Mouse (Mus musculus): Measurements from ENCODE around the gene Mtfr1l. TPM values are rescaled to one million over a fixed set of nuclear protein-coding genes. Genes with fewer than 3 reads are reported as not detected.

The Mtfr1l gene
- polyA plus RNA-seq, 1 experiment from 2014 or later: 167 TPM

- Histone ChIP-seq H3K9me3 (replicated peaks; ENCODE audit: control insufficient read depth, low read length) (no peaks in the 10 kb centered on the region), H3K4me1 (ENCODE audit: control insufficient read depth, insufficient read depth, low read length) (no peaks in the 10 kb centered on the region), H3K27me3 (ENCODE audit: control insufficient read depth, insufficient read depth, low read length) (no peaks in the 10 kb centered on the region), H3K9ac (ENCODE audit: low read length) (no peak overlapping the region), H3K4me2 (ENCODE audit: low read depth, low read length) (no peak overlapping the region), H3K4me3 (ENCODE audit: low read length) (no peak overlapping the region), H3K27ac (ENCODE audit: low read length) (no peak overlapping the region), H3K36me3 (ENCODE audit: control insufficient read depth, insufficient read depth) (no peaks in the 10 kb centered on the region)
- ATAC-seq (replicated peaks; ENCODE audit: extremely low read depth, insufficient read depth, low FRiP score): no peak
- 64% methylated on average over 6 of the region's 6 CpGs for WGBS
Observed at GRCm38 (mm10) chr4:134483078-134483688, 52.0 kb downstream of the Mtfr1l start.

DNA sequence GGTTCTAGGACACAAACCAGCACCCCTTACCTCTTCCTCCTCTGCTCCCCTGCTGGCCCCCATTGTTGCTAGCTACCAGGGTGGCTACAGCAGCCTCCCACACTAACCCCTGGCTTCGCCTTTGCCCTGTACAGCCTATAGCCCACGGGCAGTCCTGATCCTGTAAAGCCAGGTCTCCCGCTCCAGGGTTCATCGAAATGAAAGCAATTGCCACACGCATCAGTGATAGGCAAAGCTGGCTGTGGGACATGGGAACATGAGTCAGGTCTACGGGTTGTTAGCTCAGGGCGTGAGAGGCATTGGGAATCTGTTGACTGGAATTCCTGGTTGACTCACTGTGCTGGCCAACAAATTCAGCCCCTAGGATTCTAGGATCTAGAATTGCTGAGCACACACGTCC is 52.7 kb downstream of the Mtfr1l start:
- WGBS: 68% methylated on average over 8 of the region's 8 CpGs
- Histone ChIP-seq H3K4me2 (ENCODE audit: low read depth, low read length) (no peak overlapping the region), H3K4me1 (ENCODE audit: control insufficient read depth, insufficient read depth, low read length) (no peaks in the 10 kb centered on the region), H3K27ac (ENCODE audit: low read length) (no peak overlapping the region), H3K9ac (ENCODE audit: low read length) (no peak overlapping the region), H3K9me3 (replicated peaks; ENCODE audit: control insufficient read depth, low read length) (no peaks in the 10 kb centered on the region), H3K36me3 (ENCODE audit: control insufficient read depth, insufficient read depth) (no peaks in the 10 kb centered on the region), H3K27me3 (ENCODE audit: control insufficient read depth, insufficient read depth, low read length) (no peaks in the 10 kb centered on the region), H3K4me3 (ENCODE audit: low read length) (no peak overlapping the region)
- no peak for ATAC-seq (replicated peaks; ENCODE audit: extremely low read depth, insufficient read depth, low FRiP score)

DNA sequence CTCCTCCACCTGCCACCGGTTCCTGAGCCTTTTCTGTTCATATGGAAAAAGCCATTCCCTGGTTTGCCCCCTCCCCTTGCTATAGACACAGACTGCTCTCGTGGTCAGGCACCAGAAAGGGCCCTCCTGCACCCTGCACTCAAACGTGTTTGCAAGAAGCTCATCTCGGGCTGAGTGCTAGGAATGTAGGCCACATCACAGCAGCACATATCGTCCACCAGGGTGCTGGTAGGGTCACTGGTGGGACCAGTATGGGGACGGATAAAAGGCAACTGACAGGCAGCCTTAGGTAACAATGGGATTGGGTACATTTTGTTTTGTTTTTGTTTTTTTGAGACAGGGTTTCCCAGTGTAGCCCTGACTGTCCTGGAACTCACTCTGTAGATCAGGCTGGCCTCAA is 53.9 kb downstream of the Mtfr1l start:
- no peaks in the 10 kb centered on the region for H3K27me3 ChIP-seq (ENCODE audit: control insufficient read depth, insufficient read depth, low read length)
- no peak overlapping the region for H3K9ac ChIP-seq (ENCODE audit: low read length)
- no peaks in the 10 kb centered on the region for H3K36me3 ChIP-seq (ENCODE audit: control insufficient read depth, insufficient read depth)
- WGBS: 50% methylated on average over 6 of the region's 6 CpGs
- H3K27ac ChIP-seq (ENCODE audit: low read length): no peak overlapping the region
- no peak overlapping the region for H3K4me2 ChIP-seq (ENCODE audit: low read depth, low read length)
- no peaks in the 10 kb centered on the region for H3K9me3 ChIP-seq (replicated peaks; ENCODE audit: control insufficient read depth, low read length)
- no peak overlapping the region for H3K4me3 ChIP-seq (ENCODE audit: low read length)
- ATAC-seq (replicated peaks; ENCODE audit: extremely low read depth, insufficient read depth, low FRiP score): no peak
- H3K4me1 ChIP-seq (ENCODE audit: control insufficient read depth, insufficient read depth, low read length): no peaks in the 10 kb centered on the region

- no peaks in the 10 kb centered on the region; the same call in 1 of the 2 replicates for H3K36me3 ChIP-seq (ENCODE audit: control insufficient read depth, insufficient read depth)
- no peak overlapping the region for H3K9ac ChIP-seq (ENCODE audit: low read length)
- H3K4me1 ChIP-seq (ENCODE audit: control insufficient read depth, insufficient read depth, low read length): no peaks in the 10 kb centered on the region
- H3K27ac ChIP-seq (ENCODE audit: low read length): no peak overlapping the region
- no peak overlapping the region for H3K4me3 ChIP-seq (ENCODE audit: low read length)
- peak; percentile 43 for ATAC-seq (replicated peaks; ENCODE audit: extremely low read depth, insufficient read depth, low FRiP score)
- no peak overlapping the region for H3K4me2 ChIP-seq (ENCODE audit: low read depth, low read length)
- WGBS: 25% methylated on average over 6 of the region's 6 CpGs
- no peaks in the 10 kb centered on the region for H3K9me3 ChIP-seq (replicated peaks; ENCODE audit: control insufficient read depth, low read length)
- H3K27me3 ChIP-seq (ENCODE audit: control insufficient read depth, insufficient read depth, low read length): no peaks in the 10 kb centered on the region
Observed at GRCm38 (mm10) chr4:134480864-134481263, 54.3 kb downstream of the Mtfr1l start.

DNA sequence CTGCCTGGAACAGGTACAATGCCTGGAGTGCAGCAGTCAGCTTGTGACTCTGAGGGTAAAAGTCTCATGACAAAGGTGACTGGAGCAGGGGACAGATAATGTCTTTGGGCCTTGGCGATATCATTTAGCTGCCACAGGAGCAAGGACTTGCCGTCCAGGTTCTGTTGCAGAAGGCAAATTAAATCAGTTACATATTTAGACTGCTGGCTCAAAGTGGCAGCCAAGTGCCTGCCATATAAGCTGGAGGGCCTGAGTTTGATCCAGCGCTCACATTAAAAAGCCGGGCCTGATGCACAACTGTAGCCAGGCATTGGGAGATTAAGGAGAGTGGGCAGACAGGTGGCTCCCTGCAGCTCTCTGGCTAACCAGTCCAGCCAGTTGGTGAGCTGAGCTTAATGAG is 55.3 kb downstream of the Mtfr1l start:
- WGBS: 67% methylated on average over 4 of the region's 4 CpGs
- Histone ChIP-seq H3K4me1 (ENCODE audit: control insufficient read depth, insufficient read depth, low read length) (no peaks in the 10 kb centered on the region), H3K9me3 (replicated peaks; ENCODE audit: control insufficient read depth, low read length) (no peaks in the 10 kb centered on the region), H3K27ac (ENCODE audit: low read length) (no peak overlapping the region), H3K36me3 (ENCODE audit: control insufficient read depth, insufficient read depth) (peaks cover 5% of the 10 kb centered on the region), H3K27me3 (ENCODE audit: control insufficient read depth, insufficient read depth, low read length) (no peaks in the 10 kb centered on the region), H3K9ac (ENCODE audit: low read length) (no peak overlapping the region), H3K4me2 (ENCODE audit: low read depth, low read length) (no peak overlapping the region), H3K4me3 (ENCODE audit: low read length) (no peak overlapping the region)
- ATAC-seq (replicated peaks; ENCODE audit: extremely low read depth, insufficient read depth, low FRiP score): no peak

- Histone ChIP-seq H3K4me2 (ENCODE audit: low read depth, low read length) (no peak overlapping the region), H3K9ac (ENCODE audit: low read length) (0 out of 2 replicates have a peak overlapping the region, but pooled peaks have one; percentile 36), H3K27me3 (ENCODE audit: control insufficient read depth, insufficient read depth, low read length) (no peaks in the 10 kb centered on the region), H3K36me3 (ENCODE audit: control insufficient read depth, insufficient read depth) (peaks cover 19% of the 10 kb centered on the region), H3K4me1 (ENCODE audit: control insufficient read depth, insufficient read depth, low read length) (no peaks in the 10 kb centered on the region), H3K27ac (ENCODE audit: low read length) (no peak overlapping the region), H3K9me3 (replicated peaks; ENCODE audit: control insufficient read depth, low read length) (no peaks in the 10 kb centered on the region), H3K4me3 (ENCODE audit: low read length) (no peak overlapping the region)
- 2% methylated on average over 9 of the region's 9 CpGs for WGBS
- peak; percentile 65 for ATAC-seq (replicated peaks; ENCODE audit: extremely low read depth, insufficient read depth, low FRiP score)
Observed at GRCm38 (mm10) chr4:134478031-134478430, 57.2 kb downstream of the Mtfr1l start.

DNA sequence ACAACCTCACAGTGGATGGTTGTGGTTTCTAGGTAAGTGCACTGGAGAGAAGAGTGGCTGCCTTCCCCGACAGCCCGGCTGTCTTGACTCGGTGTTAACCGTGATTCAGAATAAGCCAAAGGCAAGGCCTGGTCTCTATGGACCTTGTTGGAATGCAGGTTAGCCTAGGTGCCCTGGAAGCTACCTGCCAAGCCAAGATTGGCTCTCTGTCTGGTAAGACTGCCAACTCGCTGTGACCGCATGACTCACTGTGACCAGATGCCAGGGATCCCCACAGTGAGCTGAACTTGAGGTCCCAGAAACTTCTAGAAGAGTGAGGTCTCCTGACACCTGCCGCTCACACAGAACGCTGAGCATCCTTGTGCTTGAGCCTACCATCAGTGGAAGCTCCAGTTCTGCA is 58.3 kb downstream of the Mtfr1l start:
- no peak for ATAC-seq (replicated peaks; ENCODE audit: extremely low read depth, insufficient read depth, low FRiP score)
- Histone ChIP-seq H3K4me3 (ENCODE audit: low read length) (no peak overlapping the region), H3K9ac (ENCODE audit: low read length) (no peak overlapping the region), H3K4me1 (ENCODE audit: control insufficient read depth, insufficient read depth, low read length) (no peaks in the 10 kb centered on the region), H3K36me3 (ENCODE audit: control insufficient read depth, insufficient read depth) (peaks cover 29% of the 10 kb centered on the region), H3K27me3 (ENCODE audit: control insufficient read depth, insufficient read depth, low read length) (no peaks in the 10 kb centered on the region), H3K9me3 (replicated peaks; ENCODE audit: control insufficient read depth, low read length) (no peaks in the 10 kb centered on the region), H3K4me2 (ENCODE audit: low read depth, low read length) (no peak overlapping the region), H3K27ac (ENCODE audit: low read length) (no peak overlapping the region)
- WGBS: 82% methylated on average over 8 of the region's 8 CpGs

Small RNA genes lying within 50 kb of the gene (microRNA-seq; reads per million reads assigned to microRNA genes)
- not detected for gene Mir6403

Other genes with a start within 250 kb of the Mtfr1l start
- 13.0 and 13.9 TPM in 2 replicates for gene Pdik1l, start 247.5 kb downstream of the Mtfr1l start, polyA plus RNA-seq (2015; fragmentation: Nextera tagmentation; extraction: Ambion mirVana)
- gene Trim63, start 220.3 kb downstream of the Mtfr1l start, polyA plus RNA-seq (2015; fragmentation: Nextera tagmentation; extraction: Ambion mirVana): 175 and 177 TPM in 2 replicates
- 0.21 and 0.42 TPM in 2 replicates for gene Slc30a2, start 192.2 kb downstream of the Mtfr1l start, polyA plus RNA-seq (2015; fragmentation: Nextera tagmentation; extraction: Ambion mirVana)
- gene Extl1, start 151.5 kb downstream of the Mtfr1l start, polyA plus RNA-seq (2015; fragmentation: Nextera tagmentation; extraction: Ambion mirVana): 2.6 and 2.8 TPM in 2 replicates
- gene Pafah2, start 139.1 kb downstream of the Mtfr1l start, polyA plus RNA-seq (2015; fragmentation: Nextera tagmentation; extraction: Ambion mirVana): 9.6 and 10.5 TPM in 2 replicates
- gene Stmn1, start 67.1 kb downstream of the Mtfr1l start, polyA plus RNA-seq (2015; fragmentation: Nextera tagmentation; extraction: Ambion mirVana): 936 and 979 TPM in 2 replicates
- 12.4 and 13.2 TPM in 2 replicates for gene Paqr7, start 38.7 kb downstream of the Mtfr1l start, polyA plus RNA-seq (2015; fragmentation: Nextera tagmentation; extraction: Ambion mirVana)
- gene Aunip, start 24.4 kb downstream of the Mtfr1l start, polyA plus RNA-seq (2015; fragmentation: Nextera tagmentation; extraction: Ambion mirVana): 8.1 and 10.0 TPM in 2 replicates
- 5.4 and 7.9 TPM in 2 replicates for gene Selenon, start 16.8 kb upstream of the Mtfr1l start, polyA plus RNA-seq (2015; fragmentation: Nextera tagmentation; extraction: Ambion mirVana)
- 4.4 and 5.1 TPM in 2 replicates for gene Man1c1, start 168.9 kb upstream of the Mtfr1l start, polyA plus RNA-seq (2015; fragmentation: Nextera tagmentation; extraction: Ambion mirVana)
- gene Ldlrap1, start 232.6 kb upstream of the Mtfr1l start, polyA plus RNA-seq (2015; fragmentation: Nextera tagmentation; extraction: Ambion mirVana): 14.7 and 15.8 TPM in 2 replicates

All from heart, embryonic 16.5 days (tissue).